Mouse (Mus musculus): Measurements from ENCODE around the gene Gm17606. TPM values are rescaled to one million over a fixed set of nuclear protein-coding genes. Genes with fewer than 3 reads are reported as not detected.

The Gm17606 gene
- total and polyA plus RNA-seq, 2 experiments from 2014 or later: not detected

GRCm38 (mm10) chr14:54678657-54679304, 38.0 kb downstream of the Gm17606 start:
- 88% methylated on average over 16 of the region's 16 CpGs for WGBS

GRCm38 (mm10) chr14:54682396-54682795, 41.6 kb downstream of the Gm17606 start:
- peaks cover 21% of the 10 kb centered on the region; the same call in 1 of the 2 replicates for H3K36me3 ChIP-seq (ENCODE audit: insufficient read depth, low read length)
- no peak overlapping the region for H3K9ac ChIP-seq (replicated peaks; ENCODE audit: low read length, poor library complexity, severe bottlenecking)
- WGBS: 89% methylated on average over 3 of the region's 3 CpGs
- ATAC-seq (ENCODE audit: low FRiP score) (no peak), DNase-seq (ENCODE audit: low spot score) (no peak)
- no peak overlapping the region for H3K4me3 ChIP-seq (ENCODE audit: low read depth, low read length)
- TF ChIP-seq CTCF (IDR thresholded peaks at IDR 0.05): no peak
- H3K27ac ChIP-seq (ENCODE audit: low read depth, low read length): no peak overlapping the region
- no peaks in the 10 kb centered on the region for H3K9me3 ChIP-seq (ENCODE audit: low read length)
- no peaks in the 10 kb centered on the region for H3K27me3 ChIP-seq (ENCODE audit: insufficient read depth, low read length)
- no peak overlapping the region for H3K4me2 ChIP-seq (ENCODE audit: low read depth, low read length, poor library complexity, severe bottlenecking)
- H3K4me1 ChIP-seq (ENCODE audit: insufficient read depth, low read length): peaks cover 2% of the 10 kb centered on the region; the same call in 1 of the 2 replicates

More at GRCm38 (mm10) chr14:54678657-54679304, 38.0 kb downstream of the Gm17606 start:
- H3K9me3 ChIP-seq (ENCODE audit: low read length): no peaks in the 10 kb centered on the region
- no peak overlapping the region for H3K9ac ChIP-seq (replicated peaks; ENCODE audit: low read length, poor library complexity, severe bottlenecking)
- ATAC-seq (ENCODE audit: low FRiP score) (no peak), DNase-seq (ENCODE audit: low spot score) (no peak)
- no peaks in the 10 kb centered on the region for H3K4me1 ChIP-seq (ENCODE audit: insufficient read depth, low read length)
- TF ChIP-seq CTCF (IDR thresholded peaks at IDR 0.05): no peak
- no peak overlapping the region for H3K27ac ChIP-seq (ENCODE audit: low read depth, low read length)
- H3K36me3 ChIP-seq (ENCODE audit: insufficient read depth, low read length): peaks cover 41% of the 10 kb centered on the region
- H3K4me2 ChIP-seq (ENCODE audit: low read depth, low read length, poor library complexity, severe bottlenecking): no peak overlapping the region
- no peak overlapping the region for H3K4me3 ChIP-seq (ENCODE audit: low read depth, low read length)
- no peaks in the 10 kb centered on the region for H3K27me3 ChIP-seq (ENCODE audit: insufficient read depth, low read length)

- peaks cover 21% of the 10 kb centered on the region for H3K36me3 ChIP-seq (ENCODE audit: insufficient read depth, low read length)
- H3K27ac ChIP-seq (ENCODE audit: low read depth, low read length): peak overlapping the region; percentile 96; the same call in 1 of the 2 replicates
- no peak for DNase-seq (ENCODE audit: low spot score)
- peaks cover 6% of the 10 kb centered on the region; the same call in 1 of the 2 replicates for H3K4me1 ChIP-seq (ENCODE audit: insufficient read depth, low read length)
- H3K9me3 ChIP-seq (ENCODE audit: low read length): no peaks in the 10 kb centered on the region
- 9% methylated on average over 8 of the region's 8 CpGs for WGBS
- peak overlapping the region; percentile 67 for H3K4me3 ChIP-seq (ENCODE audit: low read depth, low read length)
- H3K9ac ChIP-seq (replicated peaks; ENCODE audit: low read length, poor library complexity, severe bottlenecking): peak overlapping the region; percentile 93
- no peak for TF ChIP-seq CTCF (IDR thresholded peaks at IDR 0.05)
- ATAC-seq (ENCODE audit: low FRiP score): no peak
- no peaks in the 10 kb centered on the region for H3K27me3 ChIP-seq (ENCODE audit: insufficient read depth, low read length)
- peak overlapping the region; percentile 65 for H3K4me2 ChIP-seq (ENCODE audit: low read depth, low read length, poor library complexity, severe bottlenecking)
Observed at GRCm38 (mm10) chr14:54685471-54685870, 44.7 kb downstream of the Gm17606 start.

- Histone ChIP-seq H3K27ac (ENCODE audit: low read depth, low read length) (peak within 1 kb of the TSS; percentile 96), H3K4me2 (ENCODE audit: low read depth, low read length, poor library complexity, severe bottlenecking) (peak within 1 kb of the TSS; percentile 65), H3K9ac (replicated peaks; ENCODE audit: low read length, poor library complexity, severe bottlenecking) (peak within 1 kb of the TSS; percentile 93), H3K4me1 (ENCODE audit: insufficient read depth, low read length) (peaks cover 6% of the 10 kb centered on the region; the same call in 1 of the 2 replicates), H3K27me3 (ENCODE audit: insufficient read depth, low read length) (no peaks in the 10 kb centered on the region), H3K4me3 (ENCODE audit: low read depth, low read length) (peak within 1 kb of the TSS; percentile 67), H3K36me3 (ENCODE audit: insufficient read depth, low read length) (peaks cover 24% of the 10 kb centered on the region), H3K9me3 (ENCODE audit: low read length) (no peaks in the 10 kb centered on the region)
- DNase-seq (ENCODE audit: low spot score): peak; percentile 91
- peak; percentile 78 for ATAC-seq (ENCODE audit: low FRiP score)
- peak; percentile 70 for TF ChIP-seq CTCF (IDR thresholded peaks at IDR 0.05)
- WGBS: under 1% methylated on average over 41 of the region's 41 CpGs
Observed at GRCm38 (mm10) chr14:54686063-54686521, 45.3 kb downstream of the Gm17606 start, which contains the start of gene 1700123O20Rik. TSS of gene 1700123O20Rik (plus strand) at chr14:54686216.

- Histone ChIP-seq H3K9ac (replicated peaks; ENCODE audit: low read length, poor library complexity, severe bottlenecking) (peak within 1 kb of the TSS; percentile 93), H3K36me3 (ENCODE audit: insufficient read depth, low read length) (peaks cover 24% of the 10 kb centered on the region), H3K4me2 (ENCODE audit: low read depth, low read length, poor library complexity, severe bottlenecking) (peak within 1 kb of the TSS; percentile 65), H3K4me1 (ENCODE audit: insufficient read depth, low read length) (peaks cover 6% of the 10 kb centered on the region; the same call in 1 of the 2 replicates), H3K9me3 (ENCODE audit: low read length) (no peaks in the 10 kb centered on the region), H3K4me3 (ENCODE audit: low read depth, low read length) (peak within 1 kb of the TSS; percentile 67), H3K27ac (ENCODE audit: low read depth, low read length) (peak within 1 kb of the TSS; percentile 96), H3K27me3 (ENCODE audit: insufficient read depth, low read length) (no peaks in the 10 kb centered on the region)
- DNase-seq (ENCODE audit: low spot score): peak; percentile 100
- ATAC-seq (ENCODE audit: low FRiP score): peak; percentile 98
- no peak for TF ChIP-seq CTCF (IDR thresholded peaks at IDR 0.05)
- WGBS: under 1% methylated on average over 44 of the region's 44 CpGs
Observed at GRCm38 (mm10) chr14:54686522-54687143, 45.9 kb downstream of the Gm17606 start, which contains the start of gene Acin1. TSS of gene Acin1 (minus strand) at chr14:54686931.

GRCm38 (mm10) chr14:54687251-54687650, 46.5 kb downstream of the Gm17606 start:
- Histone ChIP-seq H3K4me1 (ENCODE audit: insufficient read depth, low read length) (peaks cover 6% of the 10 kb centered on the region; the same call in 1 of the 2 replicates), H3K9me3 (ENCODE audit: low read length) (no peaks in the 10 kb centered on the region), H3K36me3 (ENCODE audit: insufficient read depth, low read length) (peaks cover 24% of the 10 kb centered on the region), H3K4me3 (ENCODE audit: low read depth, low read length) (peak overlapping the region; percentile 67), H3K9ac (replicated peaks; ENCODE audit: low read length, poor library complexity, severe bottlenecking) (peak overlapping the region; percentile 54), H3K27ac (ENCODE audit: low read depth, low read length) (no peak overlapping the region), H3K4me2 (ENCODE audit: low read depth, low read length, poor library complexity, severe bottlenecking) (peak overlapping the region; percentile 57), H3K27me3 (ENCODE audit: insufficient read depth, low read length) (no peaks in the 10 kb centered on the region)
- TF ChIP-seq CTCF (IDR thresholded peaks at IDR 0.05): no peak
- WGBS: 7% methylated on average over 8 of the region's 8 CpGs
- DNase-seq (ENCODE audit: low spot score): no peak
- ATAC-seq (ENCODE audit: low FRiP score): no peak

Data from midbrain, postnatal 0 days (tissue).